Mouse (Mus musculus) gastrocnemius, adult 2 months (tissue): Measurements from ENCODE around the gene B3gntl1. TPM values are rescaled to one million over a fixed set of nuclear protein-coding genes. Genes with fewer than 3 reads are reported as not detected.
"Not testable (repeated sequence)": the region's sequence is repeated elsewhere in the genome, so short reads cannot be mapped to it uniquely, and the experiment has no call there.

ENCODE experiments used
- DNase-seq: peaks from one replicate; pipeline ENCODE4 v3.0.0; 2022
- H3K27ac ChIP-seq: fragments of 200-600 bp; 2 replicates; pipeline ENCODE4 v1.8.1; 2022; ENCODE audit warnings: mild to moderate bottlenecking
- H3K4me3 ChIP-seq: fragments of 200-600 bp; 2 replicates; pipeline ENCODE4 v1.8.1; 2022; ENCODE audit warnings: mild to moderate bottlenecking, moderate library complexity
- CTCF ChIP-seq: fragments of 200-600 bp; IDR thresholded peaks from 2 replicates; pipeline ENCODE4 v1.8.1; 2022; ENCODE audit warnings: antibody characterized with exemption, mild to moderate bottlenecking, moderate library complexity
- intact Hi-C: fragments of 180-260 bp; cut with DNase I; formaldehyde crosslinking; loops from one replicate; pipeline ENCODE4 v1.15.1; 2025
- total RNA-seq, 2 experiments: library from RNA; stranded (reverse); gene quantifications; 2 replicates each; pipeline ENCODE4 v1.2.3; 2021

The B3gntl1 gene
- total RNA-seq, 2 experiments from 2014 or later = 2.2 to 3.0 TPM

- peak overlapping the region; percentile 97 for H3K4me3 ChIP-seq
- intact Hi-C loops = loop anchor here (1.0 kb wide), 1 partner anchor 29 kb away; no protein-coding TSS in a partner anchor
- H3K27ac ChIP-seq = peak overlapping the region; percentile 94
- no peak for DNase-seq
- TF ChIP-seq CTCF = no peak
Observed at GRCm38 (mm10) chr11:121673629-121674028, 676 bp upstream of the B3gntl1 start.

GRCm38 (mm10) chr11:121672312-121672989 is 502 bp downstream of the B3gntl1 start:
- DNase-seq = no peak
- H3K27ac ChIP-seq = peak overlapping the region; percentile 94
- TF ChIP-seq CTCF = no peak
- intact Hi-C loops = no loop called here
- H3K4me3 ChIP-seq = peak overlapping the region; percentile 97

GRCm38 (mm10) chr11:121670926-121671325 is 2.0 kb downstream of the B3gntl1 start:
- TF ChIP-seq CTCF = no peak

GRCm38 (mm10) chr11:121668776-121669175 is 4.2 kb downstream of the B3gntl1 start:
- no peak overlapping the region for H3K4me3 ChIP-seq
- intact Hi-C loops = no loop called here
- DNase-seq = no peak
- TF ChIP-seq CTCF = no peak
- H3K27ac ChIP-seq = no peak overlapping the region

More at GRCm38 (mm10) chr11:121670926-121671325, 2.0 kb downstream of the B3gntl1 start:
- Histone ChIP-seq H3K4me3 (no peak overlapping the region), H3K27ac (no peak overlapping the region)
- intact Hi-C loops = no loop called here
- no peak for DNase-seq

- Histone ChIP-seq H3K27ac (no peak overlapping the region), H3K4me3 (no peak overlapping the region)
- intact Hi-C loops = no loop called here
- TF ChIP-seq CTCF = no peak
- no peak for DNase-seq
Observed at GRCm38 (mm10) chr11:121667541-121667940, 5.4 kb downstream of the B3gntl1 start.

- no peak for TF ChIP-seq CTCF
- H3K4me3 ChIP-seq = no peak overlapping the region
- no peak for DNase-seq
- intact Hi-C loops = no loop called here
- H3K27ac ChIP-seq = no peak overlapping the region
Observed at GRCm38 (mm10) chr11:121661116-121661515, 11.8 kb downstream of the B3gntl1 start.

GRCm38 (mm10) chr11:121660604-121661003 is 12.3 kb downstream of the B3gntl1 start:
- intact Hi-C loops, H3K27ac ChIP-seq, H3K4me3 ChIP-seq, DNase-seq: not testable (repeated sequence)

GRCm38 (mm10) chr11:121658151-121658550 is 14.8 kb downstream of the B3gntl1 start:
- intact Hi-C loops = loop anchor here (5.0 kb wide), 1 partner anchor 44 kb away; the partner anchor contains the start of gene Metrnl
- DNase-seq = no peak
- no peak overlapping the region for H3K4me3 ChIP-seq
- peak; percentile 39 for TF ChIP-seq CTCF
- H3K27ac ChIP-seq = no peak overlapping the region

GRCm38 (mm10) chr11:121655807-121656511 is 17.0 kb downstream of the B3gntl1 start:
- TF ChIP-seq CTCF = no peak
- DNase-seq = no peak
- H3K4me3 ChIP-seq = no peak overlapping the region
- intact Hi-C loops = loop anchor here (5.0 kb wide), 1 partner anchor 46 kb away; the partner anchor contains the start of gene Metrnl
- no peak overlapping the region for H3K27ac ChIP-seq

- intact Hi-C loops = loop anchor here (5.0 kb wide), 1 partner anchor 47 kb away; the partner anchor contains the start of gene Metrnl
- no peak for DNase-seq
- TF ChIP-seq CTCF = no peak
- H3K27ac ChIP-seq = no peak overlapping the region
- no peak overlapping the region for H3K4me3 ChIP-seq
Observed at GRCm38 (mm10) chr11:121655166-121655806, 17.7 kb downstream of the B3gntl1 start.

GRCm38 (mm10) chr11:121654406-121654945 is 18.5 kb downstream of the B3gntl1 start:
- TF ChIP-seq CTCF = no peak
- peak; percentile 30 for DNase-seq
- intact Hi-C loops = loop anchor here (5.0 kb wide), 1 partner anchor 177 kb away; no protein-coding TSS in a partner anchor
- no peak overlapping the region for H3K4me3 ChIP-seq
- H3K27ac ChIP-seq = peak overlapping the region; percentile 12; the same call in 1 of the 2 replicates

GRCm38 (mm10) chr11:121653631-121654030 is 19.3 kb downstream of the B3gntl1 start:
- TF ChIP-seq CTCF = no peak
- Histone ChIP-seq H3K27ac (peak overlapping the region; percentile 35; the same call in 1 of the 2 replicates), H3K4me3 (no peak overlapping the region)
- no peak for DNase-seq
- intact Hi-C loops = loop anchor here (5.0 kb wide), 1 partner anchor 176 kb away; no protein-coding TSS in a partner anchor
